Mouse (Mus musculus) brain, embryonic 14.5 days (tissue): ENCODE data around the gene 1700020L24Rik.

Experiments used
- CTCF ChIP-seq: fragments of 200-500 bp; IDR thresholded peaks from 2 replicates; pipeline ENCODE4 v1.5.1; 2012; ENCODE audit warnings: inconsistent platforms, mild to moderate bottlenecking, moderate library complexity, borderline replicate concordance; ENCODE audit not compliant: insufficient read depth, insufficient read length; ENCODE audit errors: extremely low read depth
- POLR2A ChIP-seq: fragments of 200-500 bp; IDR thresholded peaks from 2 replicates; pipeline ENCODE4 v1.6.1; 2012; ENCODE audit warnings: mild to moderate bottlenecking, inconsistent platforms, borderline replicate concordance; ENCODE audit not compliant: poor library complexity, insufficient read depth, insufficient read length, severe bottlenecking; ENCODE audit errors: extremely low read depth

DNA sequence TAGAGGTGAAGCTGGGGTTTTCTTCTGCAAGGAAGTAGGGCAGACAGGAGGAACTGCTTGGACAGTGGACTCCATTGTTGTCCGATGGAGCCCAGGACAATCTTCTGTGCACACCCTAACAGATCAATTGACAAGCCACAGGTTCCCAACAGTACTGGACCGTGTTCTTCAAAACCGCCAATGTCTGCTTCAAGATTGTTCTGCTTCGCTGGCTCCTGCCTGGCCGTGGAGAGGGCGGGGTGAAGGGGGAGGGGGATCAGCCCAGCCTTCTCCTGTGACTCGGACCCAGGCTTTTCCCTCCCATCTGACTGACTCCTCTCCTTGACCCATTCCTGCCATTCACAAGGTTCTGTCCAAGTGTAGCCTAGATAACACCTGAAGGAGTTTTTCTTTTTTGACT is 19.8 kb downstream of the 1700020L24Rik start:
- TF ChIP-seq CTCF (no peak), POLR2A (no peak)
